Mouse (Mus musculus): Measurements from ENCODE around the gene Lamp5. TPM values are rescaled to one million over a fixed set of nuclear protein-coding genes. Genes with fewer than 3 reads are reported as not detected.

Lamp5 gene
- total RNA-seq (2014; fragmentation: Nextera tagmentation) (not detected in 2 replicates), total RNA-seq (2017) (not detected in 2 replicates)

DNA sequence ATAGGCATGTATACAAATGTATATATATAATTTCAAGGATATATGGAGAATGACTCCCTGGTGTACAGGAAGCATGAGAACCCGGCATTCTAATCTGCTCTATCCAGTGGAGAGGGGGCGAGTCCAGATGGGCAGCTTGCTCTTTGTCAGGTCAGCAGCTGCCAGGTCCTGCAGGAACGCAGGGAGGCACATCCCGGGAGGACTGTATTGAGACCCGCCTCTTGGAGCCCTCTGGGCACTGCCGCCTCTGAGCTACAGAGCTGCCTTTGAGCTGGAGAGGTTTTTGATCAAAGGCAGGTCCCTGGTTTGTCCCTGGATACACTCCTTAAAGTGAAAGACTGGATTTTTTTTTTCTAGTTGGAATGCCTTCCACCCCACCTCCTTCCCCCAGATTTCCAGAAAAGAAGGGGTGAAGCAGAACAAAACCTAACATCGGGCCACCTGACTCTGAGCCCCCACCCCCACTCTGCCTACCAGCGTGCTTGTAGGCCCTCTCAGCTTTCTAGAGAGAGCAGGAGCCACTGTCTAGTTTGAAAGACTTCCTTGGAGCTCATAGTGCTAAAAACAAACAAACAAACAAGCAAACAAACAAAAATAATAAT lies at the start of gene Lamp5:
Lamp5 (plus strand) TSS at position 552 of the 602 bp plus-strand sequence.
- no peak for ATAC-seq (replicated peaks; ENCODE audit: low FRiP score, low TSS enrichment, poor library complexity, severe bottlenecking)

- no peak for ATAC-seq (replicated peaks; ENCODE audit: low FRiP score, low TSS enrichment, poor library complexity, severe bottlenecking)
Measured at GRCm38 (mm10) chr2:136003836-136004235, 48.2 kb upstream of the Lamp5 start.

DNA sequence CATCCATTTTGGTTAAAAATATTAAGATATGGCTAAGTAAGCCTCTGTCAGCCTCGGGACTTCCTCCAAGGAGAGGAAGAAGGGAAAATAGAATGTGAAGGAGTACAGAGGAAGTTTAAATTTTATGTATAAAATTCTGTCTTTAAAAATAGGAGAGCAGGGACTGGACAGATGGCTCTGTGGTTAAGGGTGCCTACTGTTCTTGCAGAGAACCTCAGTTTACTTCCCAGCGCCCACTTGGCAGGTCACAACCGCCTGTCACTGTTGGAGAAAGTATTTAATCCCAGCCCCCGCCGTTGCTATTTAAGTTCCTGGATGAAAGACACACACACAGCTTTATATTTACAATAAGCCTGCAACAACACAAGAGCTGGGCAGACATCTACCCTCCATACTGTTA lies 45.8 kb upstream of the Lamp5 start:
- no peak for ATAC-seq (replicated peaks; ENCODE audit: low FRiP score, low TSS enrichment, poor library complexity, severe bottlenecking)

DNA sequence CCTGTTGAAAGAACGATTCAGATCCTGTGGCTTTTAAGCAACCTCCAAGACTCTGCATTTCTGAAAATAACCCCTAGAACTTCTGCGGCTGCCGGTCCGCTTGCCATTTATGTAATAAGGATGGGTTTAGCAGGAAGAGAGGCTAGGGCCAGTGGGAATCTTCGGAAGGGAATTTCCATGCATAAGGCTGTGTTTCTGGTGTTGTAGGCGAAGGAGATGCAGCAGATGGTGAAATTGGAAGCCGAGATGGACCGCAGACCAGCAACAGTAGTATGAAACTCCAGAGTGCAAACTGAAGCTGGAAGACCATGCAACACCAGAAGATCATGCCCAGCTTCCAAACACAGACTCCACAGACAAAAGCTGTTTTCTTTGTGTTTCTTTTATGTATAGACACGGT lies 39.3 kb upstream of the Lamp5 start:
- no peak for ATAC-seq (replicated peaks; ENCODE audit: low FRiP score, low TSS enrichment, poor library complexity, severe bottlenecking)

GRCm38 (mm10) chr2:136048464-136048863 lies 3.6 kb upstream of the Lamp5 start:
- ATAC-seq (replicated peaks; ENCODE audit: low FRiP score, low TSS enrichment, poor library complexity, severe bottlenecking): no peak

- no peak for ATAC-seq (replicated peaks; ENCODE audit: low FRiP score, low TSS enrichment, poor library complexity, severe bottlenecking)
Measured at GRCm38 (mm10) chr2:136050793-136051615, 1.0 kb upstream of the Lamp5 start.

GRCm38 (mm10) chr2:136057861-136058331 lies 5.9 kb downstream of the Lamp5 start:
- ATAC-seq (replicated peaks; ENCODE audit: low FRiP score, low TSS enrichment, poor library complexity, severe bottlenecking): no peak; the same call in 1 of the 2 replicates

DNA sequence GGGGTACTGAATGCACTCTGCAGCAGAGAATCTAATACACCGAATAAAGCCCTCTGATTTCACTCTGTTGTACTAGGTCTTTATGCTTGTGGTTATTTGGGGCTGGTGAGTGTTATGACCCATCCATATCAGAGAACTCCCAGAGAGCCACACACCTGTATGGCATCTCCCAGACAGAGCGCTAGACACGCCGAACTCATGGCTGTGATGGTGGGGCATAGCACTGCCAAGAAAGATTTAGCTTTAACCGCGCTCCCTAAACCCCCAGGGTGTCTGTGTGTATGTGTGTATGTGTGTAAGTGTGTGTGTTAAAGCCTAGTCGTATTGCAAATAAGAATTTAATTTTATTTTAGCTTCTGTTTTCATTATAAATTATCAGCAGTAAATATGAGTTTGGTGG lies 6.4 kb downstream of the Lamp5 start:
- ATAC-seq (replicated peaks; ENCODE audit: low FRiP score, low TSS enrichment, poor library complexity, severe bottlenecking): no peak

- no peak for ATAC-seq (replicated peaks; ENCODE audit: low FRiP score, low TSS enrichment, poor library complexity, severe bottlenecking)
Measured at GRCm38 (mm10) chr2:136059029-136059669, 7.1 kb downstream of the Lamp5 start.

- no peak for ATAC-seq (replicated peaks; ENCODE audit: low FRiP score, low TSS enrichment, poor library complexity, severe bottlenecking)
Measured at GRCm38 (mm10) chr2:136064356-136064755, 12.3 kb downstream of the Lamp5 start.

DNA sequence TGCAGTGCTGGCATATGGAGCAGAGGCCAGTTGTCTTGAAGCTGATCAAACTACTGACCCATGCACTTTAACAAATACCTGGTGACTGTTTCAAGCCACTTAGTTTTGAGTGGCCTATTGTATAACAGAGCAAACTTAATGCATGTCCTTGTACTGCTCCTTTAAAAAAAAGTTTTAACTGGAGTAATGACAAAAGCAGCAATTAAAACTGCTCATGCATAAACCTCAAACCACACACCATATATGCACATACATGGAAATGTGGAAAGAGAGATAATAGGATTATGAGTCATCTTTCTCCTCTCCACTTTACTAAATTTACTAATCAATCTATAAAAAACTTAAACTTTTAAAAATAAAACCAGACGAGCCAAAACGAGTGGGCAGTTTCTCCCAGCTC lies 43.9 kb downstream of the Lamp5 start:
- ATAC-seq (replicated peaks; ENCODE audit: low FRiP score, low TSS enrichment, poor library complexity, severe bottlenecking): no peak

GRCm38 (mm10) chr2:136097143-136097542 lies 45.1 kb downstream of the Lamp5 start:
- ATAC-seq (replicated peaks; ENCODE audit: low FRiP score, low TSS enrichment, poor library complexity, severe bottlenecking): no peak

DNA sequence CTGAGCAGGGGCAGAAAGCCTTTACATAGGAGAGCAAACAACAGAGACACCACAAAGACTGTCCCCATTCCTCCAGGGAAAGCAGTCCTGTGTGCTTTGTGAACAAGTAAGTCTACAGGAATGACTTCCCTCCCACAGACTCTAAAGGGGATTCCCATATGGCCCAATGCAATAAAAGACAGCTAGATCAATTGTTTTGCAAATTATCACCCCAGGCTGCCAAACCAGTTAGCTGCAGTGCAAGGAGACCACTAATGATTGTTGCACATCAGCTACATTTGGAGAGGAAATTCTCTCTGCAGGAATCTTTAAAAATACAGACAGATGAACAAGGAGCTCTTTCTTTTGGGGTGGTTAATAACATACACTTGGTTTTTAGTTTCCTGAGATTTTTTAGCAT lies 55.6 kb downstream of the Lamp5 start:
- ATAC-seq (replicated peaks; ENCODE audit: low FRiP score, low TSS enrichment, poor library complexity, severe bottlenecking): no peak

DNA sequence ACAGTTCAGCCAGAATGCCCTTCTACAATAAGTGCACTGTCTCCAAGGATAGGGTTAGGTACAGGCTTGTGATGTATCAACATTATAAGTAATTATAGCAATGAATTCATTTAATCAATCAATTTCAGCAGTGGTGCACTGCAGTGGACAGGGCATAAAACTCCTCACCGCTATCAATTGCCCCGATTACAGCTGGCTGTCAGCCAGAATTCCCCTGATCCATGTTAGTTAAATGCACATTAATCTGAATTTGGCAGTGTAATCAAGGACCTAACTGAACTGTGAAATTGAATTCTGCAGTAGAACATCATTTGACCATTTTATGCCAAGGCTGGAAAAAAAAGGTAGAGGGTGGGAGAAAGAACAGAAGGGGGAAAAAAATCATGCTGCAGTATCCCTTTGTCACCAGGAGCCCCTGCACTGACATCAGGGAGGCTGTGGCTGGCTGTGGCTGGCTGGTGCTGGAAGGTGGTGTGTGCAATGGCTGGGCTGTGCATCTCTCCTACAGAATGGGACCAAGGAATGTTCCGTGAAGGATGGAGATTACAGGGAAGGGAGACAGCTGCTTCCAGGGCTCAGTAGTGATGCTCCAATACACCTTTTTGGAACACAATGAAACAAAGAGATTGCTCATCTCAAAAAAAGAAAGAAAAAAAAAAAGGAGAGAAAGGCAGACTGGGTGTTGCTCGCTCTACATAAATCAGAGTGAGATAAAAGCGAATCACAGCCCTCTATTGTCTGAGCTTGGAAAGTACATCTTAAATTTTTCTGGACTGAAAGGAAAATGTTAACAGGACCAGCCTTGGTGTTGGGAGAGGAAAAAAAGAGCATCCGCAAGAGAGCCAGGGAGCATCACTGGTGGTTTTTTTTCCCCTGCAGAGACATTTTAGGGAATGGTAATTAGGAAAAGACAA lies 56.3 kb downstream of the Lamp5 start:
- no peak for ATAC-seq (replicated peaks; ENCODE audit: low FRiP score, low TSS enrichment, poor library complexity, severe bottlenecking)

- ATAC-seq (replicated peaks; ENCODE audit: low FRiP score, low TSS enrichment, poor library complexity, severe bottlenecking): no peak
Measured at GRCm38 (mm10) chr2:136109038-136109363, 57.0 kb downstream of the Lamp5 start.

DNA sequence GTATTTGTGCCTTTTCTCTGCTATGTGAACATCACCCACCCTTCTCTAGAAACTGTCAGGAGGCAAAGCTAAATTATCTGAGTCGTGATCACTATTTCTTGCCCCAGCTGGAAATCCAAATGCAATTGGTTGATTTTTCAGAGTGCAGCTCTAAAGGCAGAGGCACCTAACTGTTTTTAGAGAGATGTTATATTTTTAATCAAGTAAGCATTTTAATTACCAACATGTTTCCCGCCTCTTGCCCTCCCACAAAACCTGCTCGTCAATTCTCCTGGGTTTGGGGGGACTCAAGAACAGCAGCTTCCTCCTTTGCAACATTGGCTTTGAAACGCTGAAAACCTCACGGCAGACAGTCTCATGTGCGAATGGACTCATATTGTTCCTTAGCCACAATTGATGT lies 61.3 kb downstream of the Lamp5 start:
- ATAC-seq (replicated peaks; ENCODE audit: low FRiP score, low TSS enrichment, poor library complexity, severe bottlenecking): no peak

DNA sequence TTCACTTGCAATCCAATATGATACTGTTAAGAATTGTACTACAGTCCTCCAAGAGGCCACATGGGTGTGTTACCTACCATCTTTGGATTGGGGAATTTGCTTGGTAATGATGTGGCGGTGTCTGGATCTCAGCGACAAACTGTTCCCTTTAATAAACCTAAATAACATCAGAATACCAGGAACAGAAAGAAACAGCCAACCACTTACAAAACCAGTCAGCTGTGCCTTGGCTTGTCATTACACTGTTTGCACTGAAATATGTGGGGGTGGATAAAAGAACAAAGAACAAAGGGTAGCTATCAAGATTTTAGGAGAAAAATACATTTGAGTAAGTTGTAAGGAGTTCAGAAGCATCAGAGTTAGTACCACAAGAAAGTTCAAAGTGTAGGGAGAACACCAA lies 66.0 kb downstream of the Lamp5 start:
- ATAC-seq (replicated peaks; ENCODE audit: low FRiP score, low TSS enrichment, poor library complexity, severe bottlenecking): no peak
